Mouse (Mus musculus): Measurements from ENCODE around the gene Traf2. TPM values are rescaled to one million over a fixed set of nuclear protein-coding genes. Genes with fewer than 3 reads are reported as not detected.

Traf2 gene
- polyA plus RNA-seq, 1 experiment from 2014 or later: 40.1 TPM

DNA sequence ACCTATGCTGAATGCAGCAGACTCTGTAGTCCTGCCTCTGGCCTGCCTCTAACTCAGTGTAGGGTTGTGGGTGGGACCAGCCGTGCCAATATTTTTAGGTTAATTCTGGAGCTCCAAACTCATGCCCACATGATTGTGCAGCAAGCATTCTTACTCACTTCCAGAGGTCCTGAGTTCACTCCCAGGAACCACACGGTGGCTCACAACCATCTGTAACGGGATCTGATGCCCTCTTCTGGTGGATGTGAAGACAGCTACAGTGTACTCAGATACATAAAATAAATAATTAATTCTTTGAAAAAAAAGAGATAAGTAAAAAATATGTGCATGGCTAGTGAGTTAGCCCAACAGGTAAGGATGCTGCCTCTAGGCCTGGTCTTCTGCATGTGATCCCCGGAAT lies 50.3 kb downstream of the Traf2 start:
- no peaks in the 10 kb centered on the region for H3K9me3 ChIP-seq
- H3K4me1 ChIP-seq: peaks cover 21% of the 10 kb centered on the region
- H3K4me3 ChIP-seq: no peak overlapping the region
- no peak overlapping the region for H3K27ac ChIP-seq (replicated peaks)
- DNase-seq (ENCODE audit: low spot score): no peak
- H3K36me3 ChIP-seq (replicated peaks): no peaks in the 10 kb centered on the region
- no peaks in the 10 kb centered on the region for H3K27me3 ChIP-seq (replicated peaks; ENCODE audit: low read depth, poor library complexity, severe bottlenecking)
- 46% methylated on average over 4 of the region's 4 CpGs for WGBS

DNA sequence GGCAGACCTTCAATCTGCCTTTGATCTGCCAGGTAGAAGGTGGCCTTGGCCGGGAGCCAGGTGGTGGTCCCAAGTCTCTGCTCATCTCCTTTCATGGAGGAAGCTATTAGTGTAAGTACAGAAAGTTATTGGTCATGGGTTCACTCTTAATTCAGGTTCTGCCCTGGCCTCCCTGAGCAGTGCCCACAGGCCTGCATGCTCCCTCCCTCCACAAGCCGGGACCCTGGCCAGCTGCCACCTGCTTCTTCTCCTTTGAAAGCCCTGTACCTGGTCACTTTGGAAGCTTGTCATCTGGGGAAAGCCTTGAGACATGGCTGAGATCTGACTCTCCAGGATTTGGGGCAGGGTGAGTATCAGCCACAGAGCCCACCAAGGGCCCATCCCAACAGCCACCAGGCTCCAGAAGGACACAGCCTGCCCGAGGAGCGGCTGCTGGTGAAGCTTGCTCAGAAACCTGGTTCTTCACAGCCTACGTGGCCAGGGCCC lies 53.2 kb downstream of the Traf2 start, which contains the start of gene Lcn12:
Gene Lcn12 (minus strand): TSS at position 436 of the 486 bp plus-strand sequence.
- Histone ChIP-seq H3K27me3 (replicated peaks; ENCODE audit: low read depth, poor library complexity, severe bottlenecking) (no peaks in the 10 kb centered on the region), H3K36me3 (replicated peaks) (no peaks in the 10 kb centered on the region), H3K4me3 (no peak within 1 kb of the TSS), H3K9me3 (no peaks in the 10 kb centered on the region), H3K27ac (replicated peaks) (no peak within 1 kb of the TSS), H3K4me1 (peaks cover 10% of the 10 kb centered on the region; the same call in 1 of the 2 replicates)
- no peak for DNase-seq (ENCODE audit: low spot score)
- 85% methylated on average over 5 of the region's 5 CpGs for WGBS

DNA sequence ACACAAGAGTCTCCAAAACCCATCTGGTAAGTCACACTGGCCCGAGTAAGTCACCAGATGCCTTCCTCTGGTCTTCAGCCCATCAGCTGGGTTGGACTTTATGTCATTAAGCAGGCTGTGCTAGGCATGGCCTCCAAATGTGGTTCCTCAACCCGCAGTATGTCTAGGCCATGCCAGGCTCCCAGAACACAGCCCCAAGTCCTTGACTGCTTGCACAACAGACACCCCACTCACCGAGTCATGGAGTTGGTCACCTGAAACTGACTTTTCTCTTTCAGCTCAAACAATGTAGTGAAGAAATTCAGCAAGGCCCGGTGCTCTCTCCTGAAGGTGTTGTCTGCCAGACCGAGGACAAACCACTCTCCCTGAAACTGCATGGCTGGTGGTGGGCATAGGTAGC lies 53.8 kb downstream of the Traf2 start:
- 85% methylated on average over 5 of the region's 5 CpGs for WGBS
- H3K4me3 ChIP-seq: no peak overlapping the region

DNA sequence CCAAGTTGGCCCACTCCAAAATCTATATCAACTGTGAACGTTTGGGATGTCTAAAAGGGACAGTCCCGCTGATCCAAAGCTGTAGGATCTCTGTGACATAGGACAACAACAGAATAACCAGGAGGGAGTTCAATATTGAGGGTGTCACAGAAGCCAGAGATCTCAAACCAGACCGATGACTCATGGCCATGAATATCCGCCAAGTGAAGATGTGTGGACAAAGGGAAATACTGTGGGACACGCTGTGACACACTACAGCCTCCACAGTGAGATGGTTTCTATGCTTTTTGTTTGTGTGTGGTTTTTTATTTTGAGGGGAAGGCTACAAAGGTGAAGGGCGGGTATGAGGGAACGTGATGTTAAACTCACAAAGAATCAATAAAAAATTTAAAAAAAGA lies 58.1 kb downstream of the Traf2 start:
- no peaks in the 10 kb centered on the region for H3K9me3 ChIP-seq
- WGBS: 84% methylated on average over 7 of the region's 7 CpGs
- no peaks in the 10 kb centered on the region for H3K36me3 ChIP-seq (replicated peaks)
- no peaks in the 10 kb centered on the region for H3K4me1 ChIP-seq
- H3K27ac ChIP-seq (replicated peaks): no peak overlapping the region
- H3K4me3 ChIP-seq: no peak overlapping the region
- DNase-seq (ENCODE audit: low spot score): no peak
- no peaks in the 10 kb centered on the region for H3K27me3 ChIP-seq (replicated peaks; ENCODE audit: low read depth, poor library complexity, severe bottlenecking)

More for the DNA sequence above, 53.8 kb downstream of the Traf2 start:
- DNase-seq (ENCODE audit: low spot score): no peak
- Histone ChIP-seq H3K27ac (replicated peaks) (no peak overlapping the region), H3K9me3 (no peaks in the 10 kb centered on the region), H3K4me1 (peaks cover 6% of the 10 kb centered on the region; the same call in 1 of the 2 replicates), H3K27me3 (replicated peaks; ENCODE audit: low read depth, poor library complexity, severe bottlenecking) (no peaks in the 10 kb centered on the region), H3K36me3 (replicated peaks) (no peaks in the 10 kb centered on the region)

DNA sequence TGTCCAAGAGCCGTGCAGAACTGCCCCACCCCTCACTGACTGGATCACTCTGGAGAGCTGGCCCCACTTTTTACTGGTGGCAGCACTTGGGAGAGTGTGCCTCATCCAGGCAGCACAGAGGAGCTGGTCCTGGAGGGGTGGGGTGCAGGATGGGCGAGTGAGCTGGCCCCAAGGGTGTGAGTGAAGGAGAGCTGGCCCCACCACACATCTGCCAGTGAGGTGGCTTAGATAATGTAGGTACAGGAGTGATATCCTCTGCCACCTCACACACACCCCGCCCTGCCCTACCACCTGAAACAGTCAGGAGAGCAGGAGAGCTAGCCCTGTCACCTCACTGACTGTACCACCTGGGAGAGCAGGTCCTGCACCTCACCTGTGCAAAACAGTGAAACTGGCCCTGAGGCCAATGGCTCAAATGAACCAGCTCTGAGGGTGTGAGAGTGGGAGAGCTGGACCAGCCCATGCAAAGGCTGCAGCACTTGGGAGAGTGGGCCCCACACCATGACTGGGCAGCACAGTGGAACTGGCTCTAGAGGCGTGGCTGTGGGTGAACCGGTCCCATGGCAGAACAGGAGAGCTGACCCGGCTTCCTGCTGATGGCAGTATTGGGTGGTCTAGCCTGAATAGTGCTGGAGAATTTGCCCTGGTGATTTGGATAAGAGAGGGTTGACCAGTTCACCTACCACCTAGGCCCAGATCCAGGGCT lies 58.6 kb downstream of the Traf2 start:
- Histone ChIP-seq H3K27me3 (replicated peaks; ENCODE audit: low read depth, poor library complexity, severe bottlenecking) (no peaks in the 10 kb centered on the region), H3K36me3 (replicated peaks) (no peaks in the 10 kb centered on the region), H3K9me3 (no peaks in the 10 kb centered on the region), H3K4me1 (no peaks in the 10 kb centered on the region), H3K4me3 (no peak overlapping the region), H3K27ac (replicated peaks) (no peak overlapping the region)
- no peak for DNase-seq (ENCODE audit: low spot score)
- WGBS: 78% methylated on average over 6 of the region's 6 CpGs

DNA sequence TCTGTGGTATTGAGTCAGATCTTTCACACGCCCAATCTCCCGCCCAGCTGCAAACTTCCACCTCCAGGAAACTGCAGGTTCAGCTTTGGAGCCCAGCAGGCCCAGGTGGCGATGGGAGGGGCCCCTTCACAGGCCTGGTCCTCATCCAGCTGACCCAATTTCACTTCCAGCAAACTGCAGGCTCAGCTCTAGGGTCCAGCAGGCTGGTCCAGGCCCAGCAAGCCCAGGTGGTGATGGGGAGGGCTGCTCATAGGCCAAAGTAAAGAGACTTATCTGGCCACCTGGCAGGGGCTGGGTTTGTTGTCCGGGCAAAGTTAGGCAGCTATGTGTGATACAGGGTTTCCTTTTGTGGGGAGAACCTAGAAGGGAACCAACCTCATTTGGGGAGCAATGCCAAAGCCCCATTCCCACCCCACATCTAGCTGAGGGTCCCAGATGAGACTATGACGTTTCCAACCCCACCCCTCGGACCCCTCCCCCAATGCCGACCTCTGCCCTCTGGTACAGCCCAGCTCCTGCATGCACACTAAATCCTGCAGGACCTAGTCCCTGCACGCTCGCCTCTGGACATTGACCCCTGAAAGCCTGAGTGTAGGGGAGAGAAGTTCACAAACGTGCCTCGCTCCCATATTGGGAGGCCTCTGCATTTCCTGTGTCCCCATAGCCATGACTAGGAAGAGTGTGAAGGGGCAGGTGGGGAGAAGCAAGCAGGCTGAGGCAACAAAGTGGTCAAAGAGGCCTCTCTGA lies 61.7 kb downstream of the Traf2 start:
- DNase-seq (ENCODE audit: low spot score): no peak
- Histone ChIP-seq H3K4me1 (no peaks in the 10 kb centered on the region), H3K36me3 (replicated peaks) (no peaks in the 10 kb centered on the region), H3K27ac (replicated peaks) (no peak overlapping the region), H3K27me3 (replicated peaks; ENCODE audit: low read depth, poor library complexity, severe bottlenecking) (0 out of 2 replicates have a peak, but pooled peaks cover 3% of the 10 kb centered on the region), H3K4me3 (no peak overlapping the region), H3K9me3 (no peaks in the 10 kb centered on the region)
- WGBS: 68% methylated on average over 11 of the region's 11 CpGs

DNA sequence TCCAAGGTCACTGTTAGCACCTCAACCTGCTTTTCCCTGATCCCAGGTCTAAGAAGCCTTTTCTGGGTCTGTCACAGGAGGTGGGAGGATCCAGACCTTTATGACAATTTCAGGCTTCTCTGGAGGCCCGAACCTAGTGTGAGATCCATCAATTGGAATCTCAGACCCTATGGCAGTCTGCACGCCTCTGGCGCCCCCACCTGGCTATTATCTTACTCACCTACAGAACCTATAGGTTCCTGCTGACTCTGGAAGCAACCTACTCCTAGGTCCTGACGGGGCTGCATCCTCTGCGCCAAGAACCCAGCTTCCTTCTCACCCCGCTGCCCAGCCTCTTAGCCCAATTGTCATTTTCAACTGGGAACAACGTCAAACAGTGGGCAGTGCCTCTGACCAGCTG lies 63.8 kb downstream of the Traf2 start:
- H3K27me3 ChIP-seq (replicated peaks; ENCODE audit: low read depth, poor library complexity, severe bottlenecking): 0 out of 2 replicates have a peak, but pooled peaks cover 3% of the 10 kb centered on the region
- WGBS: 26% methylated on average over 7 of the region's 7 CpGs
- DNase-seq (ENCODE audit: low spot score): peak; percentile 38
- H3K27ac ChIP-seq (replicated peaks): no peak overlapping the region
- no peaks in the 10 kb centered on the region for H3K36me3 ChIP-seq (replicated peaks)
- no peaks in the 10 kb centered on the region for H3K4me1 ChIP-seq
- H3K9me3 ChIP-seq: no peaks in the 10 kb centered on the region
- H3K4me3 ChIP-seq: no peak overlapping the region

DNA sequence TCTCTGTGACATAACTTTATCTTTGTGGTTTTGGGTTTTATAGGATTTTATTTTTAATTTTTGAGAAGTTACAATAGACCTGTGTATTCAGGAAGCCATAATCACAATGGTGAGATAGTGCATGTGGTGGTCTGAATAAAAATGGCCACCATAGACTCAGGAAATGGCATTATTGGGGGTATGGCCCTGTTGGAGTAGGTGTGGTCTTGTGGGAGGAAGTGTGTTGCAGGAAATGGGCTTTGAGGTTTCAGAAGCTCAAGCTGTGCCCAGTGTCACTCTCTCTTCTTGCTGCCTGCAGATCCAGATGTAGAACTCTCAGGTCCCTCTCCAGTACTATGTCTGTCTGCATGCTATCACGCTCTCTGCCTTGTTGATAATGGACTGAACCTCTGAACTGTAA lies 66.2 kb downstream of the Traf2 start:
- Histone ChIP-seq H3K27me3 (replicated peaks; ENCODE audit: low read depth, poor library complexity, severe bottlenecking) (0 out of 2 replicates have a peak, but pooled peaks cover 3% of the 10 kb centered on the region), H3K27ac (replicated peaks) (no peak overlapping the region), H3K4me1 (no peaks in the 10 kb centered on the region), H3K36me3 (replicated peaks) (no peaks in the 10 kb centered on the region), H3K4me3 (no peak overlapping the region), H3K9me3 (no peaks in the 10 kb centered on the region)
- no peak for DNase-seq (ENCODE audit: low spot score)
- 84% methylated on average over 1 of the region's 1 CpGs for WGBS

DNA sequence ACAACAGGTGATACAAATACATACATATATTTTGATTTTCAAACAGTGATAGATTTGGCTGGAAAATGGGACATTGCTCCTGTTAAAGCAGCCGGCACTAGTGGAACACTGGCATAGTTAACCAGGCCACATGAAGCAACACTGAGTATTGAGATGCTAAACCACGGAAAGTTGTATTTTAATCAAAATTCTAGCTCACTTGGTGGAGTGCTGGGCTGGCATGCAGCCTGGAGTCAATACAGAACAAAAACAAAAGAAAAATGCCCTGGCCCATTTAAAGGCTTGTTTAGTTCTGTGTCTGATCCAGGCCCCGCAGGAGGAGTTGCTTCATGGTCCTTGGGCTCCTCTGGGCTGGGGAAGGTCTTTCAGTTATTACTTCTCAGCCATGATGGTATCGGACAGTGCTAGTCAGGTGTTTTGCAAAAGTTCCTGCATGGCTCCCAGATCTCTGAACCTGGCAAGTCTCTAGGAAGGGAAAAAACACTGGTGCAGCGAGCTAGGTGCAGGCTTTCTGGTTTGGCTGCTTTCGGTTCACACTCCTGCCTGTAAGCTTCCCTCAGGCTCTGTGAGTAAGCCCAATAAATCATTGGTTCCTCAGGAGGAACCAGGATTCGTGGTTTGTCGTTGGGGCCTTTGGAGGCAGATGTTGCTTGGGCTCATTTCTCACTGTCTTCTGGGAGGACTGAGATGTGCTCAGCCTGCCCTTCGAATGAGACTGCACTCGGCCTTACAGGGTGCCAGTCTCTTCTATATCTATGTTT lies 67.0 kb downstream of the Traf2 start:
- WGBS: 78% methylated on average over 10 of the region's 10 CpGs
- H3K27me3 ChIP-seq (replicated peaks; ENCODE audit: low read depth, poor library complexity, severe bottlenecking): 0 out of 2 replicates have a peak, but pooled peaks cover 3% of the 10 kb centered on the region
- no peak overlapping the region for H3K4me3 ChIP-seq
- H3K27ac ChIP-seq (replicated peaks): no peak overlapping the region
- no peak for DNase-seq (ENCODE audit: low spot score)
- no peaks in the 10 kb centered on the region for H3K4me1 ChIP-seq
- no peaks in the 10 kb centered on the region for H3K36me3 ChIP-seq (replicated peaks)
- no peaks in the 10 kb centered on the region for H3K9me3 ChIP-seq

DNA sequence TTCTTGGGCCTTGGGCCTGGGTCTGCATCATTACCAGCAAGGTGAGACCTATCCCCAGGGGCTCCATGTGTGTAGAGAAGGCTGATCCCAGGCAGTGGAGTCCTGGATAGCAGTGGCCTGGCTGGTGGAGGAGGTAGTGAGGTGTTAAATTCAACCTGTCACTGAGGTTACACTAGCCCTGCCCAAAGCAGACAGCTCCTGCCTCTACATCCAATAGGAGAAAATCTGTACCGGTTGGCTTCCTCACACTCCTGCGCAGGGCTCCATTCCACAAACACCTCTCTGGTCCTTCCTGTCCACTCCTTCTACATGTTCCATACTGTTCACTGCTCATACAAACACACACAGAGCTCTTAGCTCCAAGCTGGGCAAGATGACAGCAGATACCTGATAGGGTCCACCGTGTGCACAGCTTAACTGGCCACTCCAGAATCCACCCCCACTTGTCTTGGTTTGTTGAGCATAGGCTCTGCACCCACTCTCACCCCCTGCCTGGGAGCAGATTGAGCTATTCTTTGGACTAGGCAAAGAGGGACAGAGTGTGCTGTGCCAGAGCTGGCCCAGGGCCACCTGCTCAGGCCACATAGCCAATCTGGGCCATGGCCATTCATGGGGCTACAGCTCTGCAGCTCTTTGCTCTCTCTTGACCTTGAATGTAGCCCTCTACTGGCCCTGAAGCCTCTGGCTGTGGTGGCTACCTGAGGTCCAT lies 68.6 kb downstream of the Traf2 start:
- H3K4me1 ChIP-seq: no peaks in the 10 kb centered on the region
- H3K27me3 ChIP-seq (replicated peaks; ENCODE audit: low read depth, poor library complexity, severe bottlenecking): 0 out of 2 replicates have a peak, but pooled peaks cover 3% of the 10 kb centered on the region
- no peaks in the 10 kb centered on the region for H3K9me3 ChIP-seq
- H3K4me3 ChIP-seq: no peak overlapping the region
- H3K27ac ChIP-seq (replicated peaks): no peak overlapping the region
- no peak for DNase-seq (ENCODE audit: low spot score)
- 91% methylated on average over 3 of the region's 3 CpGs for WGBS
- no peaks in the 10 kb centered on the region for H3K36me3 ChIP-seq (replicated peaks)

DNA sequence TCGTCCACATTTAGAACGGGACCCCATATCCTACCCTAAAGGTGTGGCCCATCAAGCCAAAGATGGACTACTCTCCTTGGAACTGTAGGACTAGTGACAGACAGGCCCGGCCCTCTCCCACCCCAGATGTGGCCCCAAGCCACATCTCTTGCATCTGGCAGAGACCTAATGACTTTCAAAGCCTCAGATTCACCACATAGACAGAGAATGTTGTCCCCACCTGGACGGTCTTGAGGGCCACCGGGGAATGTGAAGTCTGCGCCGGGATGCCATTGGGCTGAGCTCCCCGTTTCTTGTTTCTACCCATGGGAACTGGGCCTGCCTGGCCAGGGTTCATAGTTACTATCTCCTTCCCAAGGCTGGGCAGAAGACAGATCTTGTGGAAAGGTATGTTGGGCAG lies 69.2 kb downstream of the Traf2 start:
- no peak for DNase-seq (ENCODE audit: low spot score)
- Histone ChIP-seq H3K36me3 (replicated peaks) (no peaks in the 10 kb centered on the region), H3K4me3 (no peak overlapping the region), H3K9me3 (no peaks in the 10 kb centered on the region), H3K27me3 (replicated peaks; ENCODE audit: low read depth, poor library complexity, severe bottlenecking) (0 out of 2 replicates have a peak, but pooled peaks cover 2% of the 10 kb centered on the region), H3K4me1 (no peaks in the 10 kb centered on the region), H3K27ac (replicated peaks) (no peak overlapping the region)
- WGBS: 88% methylated on average over 8 of the region's 8 CpGs

DNA sequence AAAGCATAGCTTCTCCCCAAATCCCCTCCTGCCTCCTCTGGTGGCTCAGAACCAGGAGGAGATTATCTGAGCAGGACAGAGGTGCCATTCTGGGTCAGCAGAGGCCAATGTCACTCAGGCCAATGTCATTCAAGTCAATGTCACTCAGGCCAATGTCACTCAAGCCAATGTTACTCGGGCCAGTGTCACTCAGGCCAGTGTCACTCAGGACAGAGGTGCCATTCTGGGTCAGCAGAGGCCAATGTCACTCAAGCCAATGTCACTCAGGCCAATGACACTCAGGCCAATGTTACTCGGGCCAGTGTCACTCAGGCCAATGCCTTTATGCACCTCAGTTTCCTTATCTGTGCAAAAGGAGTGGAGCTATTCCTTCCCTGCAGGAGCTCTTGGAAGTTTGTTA lies 74.2 kb downstream of the Traf2 start:
- no peaks in the 10 kb centered on the region for H3K27me3 ChIP-seq (replicated peaks; ENCODE audit: low read depth, poor library complexity, severe bottlenecking)
- no peaks in the 10 kb centered on the region for H3K9me3 ChIP-seq
- 0 out of 2 replicates have a peak, but pooled peaks cover 9% of the 10 kb centered on the region for H3K4me1 ChIP-seq
- WGBS: 85% methylated on average over 2 of the region's 2 CpGs
- no peaks in the 10 kb centered on the region for H3K36me3 ChIP-seq (replicated peaks)
- DNase-seq (ENCODE audit: low spot score): no peak
- no peak overlapping the region for H3K27ac ChIP-seq (replicated peaks)
- no peak overlapping the region for H3K4me3 ChIP-seq

Measured in embryonic facial prominence, embryonic 10.5 days (tissue).